Mouse (Mus musculus) limb, embryonic 15.5 days (tissue): Measurements from ENCODE around the gene Pik3c2g. TPM values are rescaled to one million over a fixed set of nuclear protein-coding genes. Genes with fewer than 3 reads are reported as not detected.

Experiments
- polyA plus RNA-seq: library from polyadenylated mRNA; unstranded; fragments of >200 nt; fragmentation: Nextera tagmentation; extraction: Ambion mirVana; gene quantifications from 2 replicates; pipeline ENCODE4 v1.2.1, GENCODE M21; 2015

Pik3c2g gene
- polyA plus RNA-seq, 1 experiment from 2014 or later, result 2.0 TPM

Other genes with a start within 250 kb of the Pik3c2g start
- not detected in 2 replicates for gene Rergl, start 85.2 kb upstream of the Pik3c2g start, polyA plus RNA-seq